Mouse (Mus musculus) thymus, postnatal 0 days (tissue): ENCODE results near the gene Zfp692. TPM values are rescaled to one million over a fixed set of nuclear protein-coding genes. Genes with fewer than 3 reads are reported as not detected.
"Not testable (repeated sequence)": the region's sequence is repeated elsewhere in the genome, so short reads cannot be mapped to it uniquely, and the experiment has no call there.

Source experiments
- DNase-seq: peaks from one replicate; pipeline ENCODE4 v3.0.0-alpha.2; 2015; ENCODE audit warnings: low spot score
- polyA plus RNA-seq: library from polyadenylated mRNA; unstranded; fragments of >200 nt; fragmentation: Nextera tagmentation; extraction: Ambion mirVana; gene quantifications from 2 replicates; pipeline ENCODE4 v1.2.1, GENCODE M21; 2015

Gene Zfp692
- polyA plus RNA-seq, 1 experiment from 2014 or later, result 12.8 TPM

GRCm38 (mm10) chr11:58353709-58354108 is 46.8 kb downstream of the Zfp692 start:
- no peak for DNase-seq

- no peak for DNase-seq
Observed at GRCm38 (mm10) chr11:58354476-58354875, 47.6 kb downstream of the Zfp692 start.

GRCm38 (mm10) chr11:58354927-58355326 is 48.1 kb downstream of the Zfp692 start:
- no peak for DNase-seq

- no peak for DNase-seq
Observed at GRCm38 (mm10) chr11:58357042-58357441, 50.2 kb downstream of the Zfp692 start.

GRCm38 (mm10) chr11:58357844-58358534 is 51.1 kb downstream of the Zfp692 start:
- DNase-seq, result no peak

- not testable (repeated sequence) for DNase-seq
Observed at GRCm38 (mm10) chr11:58362562-58362961, 55.7 kb downstream of the Zfp692 start.

Other genes starting within 250 kb of the Zfp692 start
- 0.12 and 0.38 TPM in 2 replicates for gene Gm12248, start 213.9 kb upstream of the Zfp692 start, polyA plus RNA-seq
- 155 TPM in 2 replicates for gene Cnot8, start 202.9 kb upstream of the Zfp692 start, polyA plus RNA-seq
- 23.0 and 25.7 TPM in 2 replicates for gene Gemin5, start 138.5 kb upstream of the Zfp692 start, polyA plus RNA-seq
- 137 and 139 TPM in 2 replicates for gene Mrpl22, start 135.4 kb upstream of the Zfp692 start, polyA plus RNA-seq
- gene Igtp, start 107.5 kb upstream of the Zfp692 start, polyA plus RNA-seq, result 65.3 and 67.3 TPM in 2 replicates
- gene Irgm2, start 107.5 kb upstream of the Zfp692 start, polyA plus RNA-seq, result 12.1 and 12.5 TPM in 2 replicates
- 0.08 and 0.09 TPM in 2 replicates for gene 4930438A08Rik, start 32.3 kb upstream of the Zfp692 start, polyA plus RNA-seq
- 59.2 and 72.2 TPM in 2 replicates for gene Zfp672, start 23.3 kb downstream of the Zfp692 start, polyA plus RNA-seq
- 29.2 and 30.4 TPM in 2 replicates for gene Sh3bp5l, start 23.7 kb downstream of the Zfp692 start, polyA plus RNA-seq
- gene Lypd8, start 72.0 kb downstream of the Zfp692 start, polyA plus RNA-seq, result 1.6 and 2.1 TPM in 2 replicates
- gene 1810065E05Rik, start 114.0 kb downstream of the Zfp692 start, polyA plus RNA-seq, result 0.40 and 0.64 TPM in 2 replicates
- 0.12 and 0.23 TPM in 2 replicates for gene Gm12253, start 125.5 kb downstream of the Zfp692 start, polyA plus RNA-seq
- gene Lypd9, start 145.9 kb downstream of the Zfp692 start, polyA plus RNA-seq, result not detected in 2 replicates
- not detected in 2 replicates for gene Olfr30, start 155.2 kb downstream of the Zfp692 start, polyA plus RNA-seq
- gene Olfr332, start 185.5 kb downstream of the Zfp692 start, polyA plus RNA-seq, result not detected in 2 replicates
- not detected in 2 replicates for gene Olfr331, start 195.5 kb downstream of the Zfp692 start, polyA plus RNA-seq
- gene Olfr330, start 227.8 kb downstream of the Zfp692 start, polyA plus RNA-seq, result 0.13 TPM in 1 of 2 replicates, not detected in the other
- gene Olfr329-ps, start 239.4 kb downstream of the Zfp692 start, polyA plus RNA-seq, result 0.09 TPM in 1 of 2 replicates, not detected in the other
- gene Olfr328, start 248.6 kb downstream of the Zfp692 start, polyA plus RNA-seq, result 0.06 TPM in 1 of 2 replicates, not detected in the other